In the genomic region with DNA sequence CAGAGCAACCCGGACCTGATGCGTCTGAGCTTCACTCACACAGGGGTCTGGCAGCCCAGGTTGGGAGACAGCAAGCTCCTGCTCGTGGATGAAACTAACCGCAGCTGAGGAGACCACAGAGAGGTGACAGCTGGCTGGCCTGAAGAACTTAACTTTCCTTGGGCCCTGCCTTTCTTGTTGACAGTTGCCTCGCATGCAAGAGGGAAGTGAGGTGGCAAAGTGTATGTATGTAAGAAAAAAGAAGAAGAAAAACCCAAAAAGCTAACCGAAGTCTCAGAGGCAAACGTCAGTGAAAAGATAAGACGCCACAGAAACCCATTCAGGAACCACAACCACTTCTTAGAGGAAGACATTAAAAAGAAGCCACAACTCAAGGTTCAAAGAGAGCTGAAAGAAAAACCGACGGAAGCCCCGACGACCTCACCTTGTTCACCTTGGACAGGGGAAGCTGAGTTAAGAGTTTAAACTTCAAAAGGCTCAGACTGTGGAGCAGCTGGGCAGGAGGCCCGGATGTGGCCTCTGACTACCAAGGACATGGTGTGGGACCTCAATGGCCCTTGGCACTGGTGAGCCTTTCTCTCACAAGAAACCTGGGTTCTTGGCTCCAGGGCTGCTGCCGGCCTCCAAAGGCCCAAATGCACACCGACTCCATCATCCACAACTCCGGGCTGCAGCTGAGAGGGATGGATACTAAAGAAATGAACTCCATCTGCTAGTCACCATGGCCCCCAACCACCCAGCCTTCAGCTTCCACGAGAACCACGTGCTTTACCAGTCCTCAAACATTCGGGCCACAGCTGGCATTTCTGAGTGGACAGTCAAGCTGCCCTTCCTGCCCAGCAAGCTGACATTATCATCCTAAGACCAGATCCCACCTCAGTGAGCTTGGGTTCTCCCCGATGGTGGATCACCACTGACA, we compare ENCODE assay signal across 7 mouse cellular contexts. TPM values are rescaled to one million over a fixed set of nuclear protein-coding genes. Genes with fewer than 3 reads are reported as not detected.
DNase-seq lines count a peak whose midpoint lies in the region; ATAC-seq and TF ChIP-seq lines count a peak whose summit lies in the region.

No protein-coding gene starts in this region.

- TF ChIP-seq CTCF in thymus, adult 2 months (IDR thresholded peaks at IDR 0.05; ENCODE audit: borderline replicate concordance, control insufficient read depth, extremely low read depth, insufficient read depth, low read length, poor library complexity) = no peak
- TF ChIP-seq CTCF in embryonic fibroblast, embryonic 13.5 days (IDR thresholded peaks at IDR 0.05; ENCODE audit: borderline replicate concordance, insufficient read depth, low read length) = no peak

- H3K36me3 ChIP-seq in thymus, adult 2 months (ENCODE audit: control insufficient read depth, insufficient read depth, low read length) = no peaks in the 10 kb centered on the region
- peaks cover 5% of the 10 kb centered on the region; the same call in 1 of the 2 replicates for H3K36me3 ChIP-seq in kidney, embryonic 14.5 days (ENCODE audit: control insufficient read depth, insufficient read depth, low read length)
- H3K36me3 ChIP-seq in myocyte (ENCODE audit: control insufficient read depth, insufficient read depth) = no peaks in the 10 kb centered on the region

- no peak overlapping the region for H3K4me3 ChIP-seq in thymus, adult 2 months (ENCODE audit: control insufficient read depth, insufficient read depth, low read length)
- H3K4me3 ChIP-seq in embryonic fibroblast, embryonic 13.5 days (ENCODE audit: insufficient read depth, low read length) = peak overlapping the region; percentile 62
- H3K4me3 ChIP-seq in kidney, embryonic 14.5 days (ENCODE audit: low read length) = peak overlapping the region; percentile 61
- H3K4me3 ChIP-seq in myocyte = peak overlapping the region; percentile 47

- H3K4me1 ChIP-seq in thymus, adult 2 months (replicated peaks; ENCODE audit: control insufficient read depth, insufficient read depth, low read length) = peaks cover 18% of the 10 kb centered on the region
- H3K4me1 ChIP-seq in embryonic fibroblast, embryonic 13.5 days (ENCODE audit: control insufficient read depth, insufficient read depth, low read length) = peaks cover 11% of the 10 kb centered on the region
- peaks cover 39% of the 10 kb centered on the region for H3K4me1 ChIP-seq in kidney, embryonic 14.5 days (ENCODE audit: control insufficient read depth, insufficient read depth, low read length)

- TF ChIP-seq POLR2A in thymus, adult 2 months (IDR thresholded peaks at IDR 0.05; ENCODE audit: control insufficient read depth, extremely low read depth, insufficient read depth, low read length, poor library complexity) = no peak
- TF ChIP-seq POLR2A in embryonic fibroblast, embryonic 13.5 days (IDR thresholded peaks at IDR 0.05; ENCODE audit: low read depth, low read length) = no peak
- no peak for TF ChIP-seq POLR2A in myocyte (IDR thresholded peaks at IDR 0.05; ENCODE audit: insufficient read length, low read depth)

- H3K27me3 ChIP-seq in thymus, adult 2 months (ENCODE audit: control insufficient read depth, insufficient read depth, low read length) = peaks cover 15% of the 10 kb centered on the region; the same call in 1 of the 2 replicates
- H3K27me3 ChIP-seq in kidney, embryonic 14.5 days (ENCODE audit: control insufficient read depth, insufficient read depth, low read length) = no peaks in the 10 kb centered on the region
- no peaks in the 10 kb centered on the region for H3K27me3 ChIP-seq in myocyte (ENCODE audit: control insufficient read depth, insufficient read depth, insufficient read length)

- H3K9ac ChIP-seq in kidney, embryonic 14.5 days (ENCODE audit: low read depth, low read length) = peak overlapping the region; percentile 79; the same call in 1 of the 2 replicates

- 18% methylated on average over 20 of the region's 20 CpGs for WGBS in thymus, adult 2 months
- WGBS in kidney, embryonic 14.5 days = 63% methylated on average over 20 of the region's 20 CpGs

- H3K9me3 ChIP-seq in kidney, embryonic 14.5 days (ENCODE audit: control insufficient read depth, low read length) = no peaks in the 10 kb centered on the region

- peak overlapping the region; percentile 98 for H3K4me2 ChIP-seq in kidney, embryonic 14.5 days (replicated peaks; ENCODE audit: low read depth, low read length)
- H3K4me2 ChIP-seq in myocyte (ENCODE audit: low read depth) = peak overlapping the region; percentile 99

- H3K27ac ChIP-seq in thymus, adult 2 months (ENCODE audit: control insufficient read depth, insufficient read depth, low read length) = no peak overlapping the region
- no peak overlapping the region for H3K27ac ChIP-seq in embryonic fibroblast, embryonic 13.5 days (ENCODE audit: insufficient read depth, low read length)
- H3K27ac ChIP-seq in kidney, embryonic 14.5 days (ENCODE audit: low read depth, low read length) = no peak overlapping the region

- peak overlapping the region; percentile 47 for H3ac ChIP-seq in myocyte (ENCODE audit: control insufficient read depth, insufficient read length)

- DNase-seq in thymus, adult 2 months = peak; percentile 14
- no peak for DNase-seq in thymus, postnatal 10 days (ENCODE audit: low spot score in 2 of 2)
- no peak for DNase-seq in retina, postnatal 1 day
- DNase-seq in MN1 (ENCODE audit: low spot score) = no peak

- no peak for ATAC-seq in kidney, embryonic 14.5 days (ENCODE audit: low FRiP score, low TSS enrichment)

- peaks cover 64% of the 10 kb centered on the region for H3K79me2 ChIP-seq in myocyte (ENCODE audit: control insufficient read depth, insufficient read depth)

TF ChIP-seq in myocyte, 11 proteins besides CTCF, POLR2A, EP300 and RAD21:
- TF ChIP-seq MYOD1 (IDR thresholded peaks at IDR 0.05; ENCODE audit: control insufficient read depth in 1 of 3, insufficient read length in 2 of 3, low read depth in 2 of 3) (peak in 2 of 3 experiments; percentile 31 to 53), POLR2AphosphoS2 (IDR thresholded peaks at IDR 0.05; ENCODE audit: insufficient read length, low read depth) (no peak), MYOG (IDR thresholded peaks at IDR 0.05; ENCODE audit: control insufficient read depth in 1 of 3, insufficient read depth in 1 of 3, insufficient read length in 2 of 3, low read depth in 2 of 3) (peak in 1 of 3 experiments; percentile 55)

RNA-seq across cellular contexts. Expression of gene Zcchc14, which starts 2.1 kb away (rescaled TPM):
- polyA plus RNA-seq in thymus, adult 2 months (2012; rRNA removed) = 5.6 and 6.5 TPM in 2 replicates
- polyA plus RNA-seq in embryonic fibroblast, embryonic 13.5 days (2011; ENCODE audit: insufficient read length, low read depth, missing spikeins) = 55.5 and 64.8 TPM in 2 replicates
- polyA plus RNA-seq in kidney, embryonic 14.5 days (2014; fragmentation: Nextera tagmentation; extraction: Ambion mirVana) = 19.3 and 26.9 TPM in 2 replicates
- polyA plus RNA-seq in myocyte (2012; fragmentation: generic; extraction: Trizol) = 11.9 TPM
